Mouse (Mus musculus) liver, postnatal 0 days (tissue): ENCODE results near the gene Gm10563.

Experiments
- CTCF ChIP-seq: sonication (generic); IDR thresholded peaks from 2 replicates; pipeline ENCODE4 v1.5.1; 2016; ENCODE audit warnings: antibody characterized with exemption, low read depth
- EP300 ChIP-seq: IDR thresholded peaks from 2 replicates; pipeline ENCODE4 v1.6.1; 2016; ENCODE audit warnings: antibody characterized with exemption, low read depth, mild to moderate bottlenecking

DNA sequence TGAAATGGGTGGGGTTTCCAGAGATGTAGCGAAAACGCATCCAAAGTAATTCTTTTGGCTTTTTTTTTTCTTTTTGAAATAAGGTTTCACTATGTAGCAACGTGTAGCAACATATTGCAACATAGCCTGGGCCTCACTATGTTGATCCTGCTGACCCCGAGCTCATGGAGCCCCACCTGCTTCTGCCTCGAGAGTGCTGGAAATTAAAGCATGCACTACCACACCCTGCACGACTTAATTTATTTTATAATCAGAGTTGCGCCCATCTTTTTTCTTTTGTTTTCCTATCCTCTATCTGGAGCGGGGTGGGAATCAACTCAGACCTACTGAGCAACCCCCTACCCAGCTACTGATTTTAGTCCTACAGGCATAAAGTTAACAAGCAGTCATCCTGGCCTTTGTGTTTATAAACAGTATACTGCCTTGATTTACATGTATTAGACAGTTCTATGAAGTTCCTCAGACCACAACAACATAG, 24.4 kb upstream of the Gm10563 start:
- TF ChIP-seq CTCF: no peak
- TF ChIP-seq EP300: no peak
